Mouse (Mus musculus) thymus, adult 2 months (tissue): ENCODE measurements around the gene Ppp4r2. TPM values are rescaled to one million over a fixed set of nuclear protein-coding genes. Genes with fewer than 3 reads are reported as not detected.

ENCODE experiments used
- DNase-seq: peaks from one replicate; pipeline ENCODE4 v3.0.0; 2021
- H3K27ac ChIP-seq: fragments of 200-500 bp; 2 replicates; pipeline ENCODE4 v1.5.1; 2012; ENCODE audit warnings: low read length, control low read depth; ENCODE audit not compliant: control insufficient read depth, insufficient read depth
- H3K27me3 ChIP-seq: fragments of 200-500 bp; 2 replicates; pipeline ENCODE4 v1.6.1; 2012; ENCODE audit warnings: mild to moderate bottlenecking, low read length, moderate library complexity, mixed read lengths; ENCODE audit not compliant: control insufficient read depth, insufficient read depth
- H3K36me3 ChIP-seq: fragments of 200-500 bp; 2 replicates; pipeline ENCODE4 v1.6.1; 2012; ENCODE audit warnings: mild to moderate bottlenecking, low read length, moderate library complexity; ENCODE audit not compliant: control insufficient read depth, insufficient read depth
- H3K4me1 ChIP-seq: fragments of 200-500 bp; replicated peaks from 2 replicates; pipeline ENCODE4 v1.6.1; 2012; ENCODE audit warnings: low read length; ENCODE audit not compliant: control insufficient read depth, insufficient read depth
- H3K4me3 ChIP-seq: fragments of 200-500 bp; 2 replicates; pipeline ENCODE4 v1.5.1; 2012; ENCODE audit warnings: mild to moderate bottlenecking, low read length, control low read depth, moderate library complexity; ENCODE audit not compliant: control insufficient read depth, insufficient read depth
- CTCF ChIP-seq: fragments of 200-500 bp; IDR thresholded peaks from 2 replicates; pipeline ENCODE4 v1.5.1; 2012; ENCODE audit warnings: mild to moderate bottlenecking, control low read depth, low read length, moderate library complexity, borderline replicate concordance; ENCODE audit not compliant: control insufficient read depth, poor library complexity, insufficient read depth; ENCODE audit errors: extremely low read depth
- POLR2A ChIP-seq: fragments of 200-500 bp; IDR thresholded peaks from 2 replicates; pipeline ENCODE4 v1.6.1; 2012; ENCODE audit warnings: mild to moderate bottlenecking, low read length, control low read depth, moderate library complexity; ENCODE audit not compliant: control insufficient read depth, poor library complexity, insufficient read depth; ENCODE audit errors: extremely low read depth
- WGBS: fragments of 180-500 bp; shearing (Covaris S2); methylation state at CpG from one replicate; pipeline ENCODE4 v1.1.7; 2018; 5-methylcytosine and 5-hydroxymethylcytosine counted together
- polyA plus RNA-seq: library from polyadenylated mRNA; depleted of rRNA; stranded (reverse); fragments of >200 nt; gene quantifications from 2 replicates; pipeline ENCODE4 v1.2.3, GENCODE M21; 2012

Ppp4r2 gene
- polyA plus RNA-seq, 1 experiment, result 27.0 TPM

DNA sequence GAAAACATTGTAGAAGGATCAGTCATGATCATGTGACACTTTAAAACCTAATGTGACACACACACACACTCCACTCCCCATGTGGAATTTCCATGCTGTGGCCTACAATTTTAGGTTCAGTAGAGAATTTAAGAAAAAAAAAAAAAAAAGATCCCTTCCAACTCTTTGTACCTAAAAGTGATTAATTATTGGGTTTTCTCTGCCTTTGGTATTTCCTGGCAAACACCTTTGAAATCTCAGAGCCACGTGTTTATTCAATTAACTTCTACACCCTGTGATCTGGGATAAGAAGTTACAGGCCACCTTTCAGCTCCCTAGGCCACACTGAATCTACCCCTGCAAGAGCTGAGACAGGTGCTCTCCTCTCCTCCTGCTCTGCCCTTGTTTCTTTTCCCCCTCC lies 25.7 kb upstream of the Ppp4r2 start:
- Histone ChIP-seq H3K27ac (no peak overlapping the region), H3K27me3 (no peaks in the 10 kb centered on the region), H3K36me3 (no peaks in the 10 kb centered on the region), H3K4me1 (no peaks in the 10 kb centered on the region), H3K4me3 (no peak overlapping the region)
- no peak for DNase-seq
- no peak for TF ChIP-seq POLR2A
- TF ChIP-seq CTCF, result no peak
- WGBS, result 80% methylated on average over 1 of the region's 1 CpGs

DNA sequence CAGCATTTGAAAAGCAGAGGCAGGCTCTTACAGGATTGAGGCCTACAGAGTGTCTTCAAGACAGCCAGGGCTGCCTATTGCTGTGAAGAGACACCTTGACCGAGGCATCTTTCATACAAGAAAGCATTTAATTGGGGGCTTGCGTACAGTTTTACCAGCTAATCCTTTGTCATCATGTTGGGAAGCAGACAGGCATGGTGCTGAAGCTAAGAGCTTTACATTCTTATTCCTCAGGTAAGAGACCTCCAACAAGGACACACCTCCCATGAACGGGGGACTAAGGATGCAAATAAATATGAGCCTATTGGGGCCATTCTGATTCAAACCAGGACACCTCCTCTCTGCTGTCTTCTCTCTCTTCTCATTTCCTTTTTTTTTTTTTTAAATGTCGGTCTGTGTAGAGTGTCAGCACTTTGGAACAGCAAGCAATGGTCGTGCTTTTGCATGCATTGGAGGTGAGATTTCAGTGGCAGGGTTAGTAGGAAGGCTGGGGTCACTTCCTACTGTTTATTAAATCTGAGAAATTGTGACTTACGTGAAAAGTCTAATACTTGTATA lies 25.1 kb upstream of the Ppp4r2 start:
- DNase-seq, result no peak
- Histone ChIP-seq H3K36me3 (no peaks in the 10 kb centered on the region), H3K27ac (no peak overlapping the region), H3K27me3 (no peaks in the 10 kb centered on the region), H3K4me3 (no peak overlapping the region), H3K4me1 (no peaks in the 10 kb centered on the region)
- 93% methylated on average over 6 of the region's 6 CpGs for WGBS
- TF ChIP-seq POLR2A (no peak), CTCF (no peak)

DNA sequence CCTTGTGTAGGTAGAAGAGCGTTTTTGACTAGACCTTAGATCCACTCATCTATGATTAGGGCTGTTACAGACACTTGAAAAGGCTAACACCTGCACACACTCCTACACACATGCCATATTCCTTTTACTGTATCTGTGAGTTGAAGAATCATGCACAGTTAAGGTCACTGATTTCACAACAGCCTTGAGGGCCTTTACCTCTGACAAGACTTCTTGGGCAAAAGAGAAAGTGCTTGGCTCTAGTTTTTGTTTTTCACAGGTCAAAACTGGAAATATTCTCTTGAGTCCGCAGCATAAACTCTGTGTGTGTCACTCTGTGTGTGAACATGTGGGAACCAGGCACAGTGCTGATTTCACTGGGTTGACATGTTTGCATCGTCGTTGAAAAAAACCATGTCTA lies 23.3 kb upstream of the Ppp4r2 start:
- TF ChIP-seq CTCF (no peak), POLR2A (no peak)
- no peak overlapping the region for H3K4me3 ChIP-seq
- 92% methylated on average over 4 of the region's 4 CpGs for WGBS
- no peaks in the 10 kb centered on the region for H3K27me3 ChIP-seq
- no peaks in the 10 kb centered on the region for H3K4me1 ChIP-seq
- no peaks in the 10 kb centered on the region for H3K36me3 ChIP-seq
- no peak overlapping the region for H3K27ac ChIP-seq
- no peak for DNase-seq

DNA sequence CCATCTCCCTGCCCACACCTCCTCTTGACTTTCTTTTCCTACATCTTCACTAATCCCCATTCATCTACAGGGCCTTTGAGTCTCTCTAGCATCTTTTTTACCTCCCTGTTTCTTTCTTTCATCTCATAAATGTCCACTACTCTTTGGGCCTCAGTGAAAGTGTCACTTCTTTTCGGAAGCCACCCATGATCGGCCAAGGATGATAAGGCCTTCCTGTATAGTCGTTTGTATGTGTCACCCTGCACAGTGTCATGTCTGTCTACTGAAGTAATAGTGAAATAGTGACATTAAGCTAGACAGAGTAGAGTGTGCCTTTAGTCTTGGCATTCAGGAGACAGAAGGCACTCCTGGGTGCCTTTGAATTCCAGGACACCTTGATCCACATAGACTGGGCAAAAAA lies 21.7 kb upstream of the Ppp4r2 start:
- Histone ChIP-seq H3K4me1 (no peaks in the 10 kb centered on the region), H3K36me3 (no peaks in the 10 kb centered on the region), H3K27me3 (no peaks in the 10 kb centered on the region), H3K4me3 (no peak overlapping the region), H3K27ac (no peak overlapping the region)
- no peak for DNase-seq
- 88% methylated on average over 3 of the region's 3 CpGs for WGBS
- no peak for TF ChIP-seq POLR2A
- no peak for TF ChIP-seq CTCF

DNA sequence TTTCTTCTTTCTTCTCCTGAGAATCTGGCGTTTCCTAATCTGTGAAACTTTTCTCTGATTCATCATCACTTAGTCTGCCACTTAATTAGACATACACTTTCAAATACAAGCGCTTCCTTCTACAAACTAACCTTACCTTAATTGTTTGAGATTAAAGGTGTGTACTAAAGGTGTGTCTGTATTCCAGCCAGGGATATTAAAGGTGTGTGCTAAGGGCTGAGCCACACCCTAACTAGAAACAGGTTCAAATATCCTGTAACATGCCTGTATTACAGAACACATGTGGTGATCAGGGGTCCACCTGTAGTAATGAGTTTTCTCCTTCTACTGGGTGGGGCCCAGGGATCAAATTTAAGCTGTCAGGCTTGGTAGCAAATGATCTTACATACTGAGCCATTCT lies 12.1 kb upstream of the Ppp4r2 start:
- DNase-seq, result no peak
- Histone ChIP-seq H3K27me3 (no peaks in the 10 kb centered on the region), H3K4me3 (no peak overlapping the region), H3K4me1 (no peaks in the 10 kb centered on the region), H3K36me3 (no peaks in the 10 kb centered on the region), H3K27ac (no peak overlapping the region)
- no peak for TF ChIP-seq POLR2A
- no peak for TF ChIP-seq CTCF
- WGBS, result 89% methylated on average over 2 of the region's 2 CpGs

DNA sequence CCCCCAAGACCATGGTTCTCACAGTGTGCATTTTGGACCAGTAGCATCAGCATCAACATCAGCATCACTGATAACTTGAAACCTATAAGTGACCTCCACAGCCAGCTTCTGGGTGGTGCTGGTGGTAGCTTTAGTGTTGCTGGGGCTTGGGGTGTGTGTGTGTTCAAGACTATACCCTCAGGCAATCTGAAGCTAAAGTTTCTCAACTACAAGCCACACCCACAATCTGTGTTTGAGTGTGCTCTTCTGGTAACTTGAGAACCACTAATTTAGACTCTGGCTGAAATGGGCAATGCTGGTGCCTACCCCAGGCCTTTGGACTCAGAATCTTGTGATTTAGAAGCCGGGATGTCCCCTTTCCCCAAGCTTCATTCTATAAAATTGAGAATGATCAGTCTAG lies 10.1 kb upstream of the Ppp4r2 start:
- DNase-seq, result no peak
- 91% methylated on average over 1 of the region's 1 CpGs for WGBS

DNA sequence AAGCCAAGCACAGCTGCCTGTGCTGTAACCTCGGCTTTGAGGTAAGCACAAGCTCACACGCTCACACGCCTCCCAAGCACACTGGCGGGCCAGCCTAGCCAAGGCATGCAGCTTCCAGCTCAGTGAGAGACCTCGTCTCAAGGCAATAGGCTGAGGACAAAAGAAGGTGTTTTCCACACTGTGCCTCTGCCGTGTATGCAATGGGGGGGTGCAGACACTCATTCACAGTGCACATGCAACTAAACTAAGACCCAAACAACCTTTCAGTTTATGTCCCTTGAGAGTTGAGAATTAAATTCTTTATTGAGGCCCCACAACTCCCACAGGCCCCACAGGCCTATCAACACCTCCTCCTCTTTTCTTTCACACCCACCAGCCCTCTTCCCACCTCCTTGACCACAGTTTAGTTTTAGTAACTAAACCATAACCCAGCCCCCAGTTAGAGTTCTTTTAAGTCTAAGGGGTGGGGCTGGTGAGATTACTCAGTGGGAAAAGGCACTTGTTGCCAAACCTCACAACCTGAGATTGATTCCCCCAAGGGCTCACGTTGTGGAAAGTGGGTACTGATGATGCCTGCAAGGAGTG lies 8.9 kb upstream of the Ppp4r2 start:
- H3K4me3 ChIP-seq, result no peak overlapping the region
- TF ChIP-seq POLR2A, result no peak
- no peak for TF ChIP-seq CTCF
- WGBS, result 79% methylated on average over 7 of the region's 7 CpGs
- no peaks in the 10 kb centered on the region for H3K36me3 ChIP-seq
- no peaks in the 10 kb centered on the region for H3K27me3 ChIP-seq
- no peak for DNase-seq
- H3K4me1 ChIP-seq, result no peaks in the 10 kb centered on the region
- H3K27ac ChIP-seq, result no peak overlapping the region

More for the DNA sequence above, 10.1 kb upstream of the Ppp4r2 start:
- no peak for TF ChIP-seq POLR2A
- no peak overlapping the region for H3K4me3 ChIP-seq
- no peaks in the 10 kb centered on the region for H3K36me3 ChIP-seq
- no peak overlapping the region for H3K27ac ChIP-seq
- H3K27me3 ChIP-seq, result no peaks in the 10 kb centered on the region
- H3K4me1 ChIP-seq, result no peaks in the 10 kb centered on the region
